Mouse (Mus musculus) mouse embryonic stem cell (cell line): ENCODE data around the gene Ankrd11.

Experiments
- in situ Hi-C, 2 experiments: fragments of 300-500 bp; cut with MboI; formaldehyde crosslinking; loops; 1 replicate in 1 of 2; 3 replicates in 1 of 2; pipeline ENCODE4 v1.14.3; 2019 to 2020; ENCODE audit warnings: low sequenced_read_pairs in 2 of 2, low pct_unique_long_range_greater_than_20kb in 1 of 2, mixed read lengths in 1 of 2; ENCODE audit not compliant: unreplicated experiment in 1 of 2

Gene Ankrd11

GRCm38 (mm10) chr8:122942803-122943713, 99.0 kb downstream of the Ankrd11 start:
- in situ Hi-C loops, result no loop called here

GRCm38 (mm10) chr8:122938591-122938990, 103.5 kb downstream of the Ankrd11 start:
- in situ Hi-C loops, result no loop called here

GRCm38 (mm10) chr8:122938170-122938569, 103.9 kb downstream of the Ankrd11 start:
- in situ Hi-C loops, result no loop called here

- in situ Hi-C loops, result no loop called here
These were observed 104.5 kb downstream of the Ankrd11 start for GRCm38 (mm10) chr8:122937545-122938053.

GRCm38 (mm10) chr8:122935912-122936311, 106.2 kb downstream of the Ankrd11 start:
- in situ Hi-C loops, result no loop called here

GRCm38 (mm10) chr8:122935118-122935517, 107.0 kb downstream of the Ankrd11 start:
- in situ Hi-C loops, result no loop called here

GRCm38 (mm10) chr8:122933973-122934372, 108.1 kb downstream of the Ankrd11 start:
- in situ Hi-C loops, result no loop called here

- in situ Hi-C loops, result no loop called here
These were observed 109.5 kb downstream of the Ankrd11 start for GRCm38 (mm10) chr8:122932561-122932959.

GRCm38 (mm10) chr8:122931834-122932560, 110.1 kb downstream of the Ankrd11 start:
- in situ Hi-C loops, result no loop called here

GRCm38 (mm10) chr8:122928631-122929224, 113.3 kb downstream of the Ankrd11 start:
- in situ Hi-C loops, result no loop called here

- in situ Hi-C loops, result no loop called here
These were observed 114.2 kb downstream of the Ankrd11 start for GRCm38 (mm10) chr8:122927841-122928240.

GRCm38 (mm10) chr8:122926782-122927181, 115.3 kb downstream of the Ankrd11 start:
- in situ Hi-C loops, result no loop called here

GRCm38 (mm10) chr8:122925939-122926722, 115.9 kb downstream of the Ankrd11 start:
- in situ Hi-C loops, result no loop called here

- in situ Hi-C loops, result no loop called here
These were observed 118.0 kb downstream of the Ankrd11 start for GRCm38 (mm10) chr8:122924091-122924490.

GRCm38 (mm10) chr8:122923431-122924090, 118.5 kb downstream of the Ankrd11 start:
- in situ Hi-C loops, result no loop called here

- in situ Hi-C loops, result no loop called here
These were observed 119.1 kb downstream of the Ankrd11 start for GRCm38 (mm10) chr8:122922945-122923344.

- in situ Hi-C loops, result no loop called here
These were observed 121.2 kb downstream of the Ankrd11 start for GRCm38 (mm10) chr8:122920890-122921289.
